Mouse (Mus musculus) layer of hippocampus, adult 11-12 months (tissue): ENCODE data around the gene Fbxo36.

Source experiments
- DNase-seq: peaks from one replicate; pipeline ENCODE4 v3.0.0; 2022; ENCODE audit warnings: low spot score

Gene Fbxo36

GRCm38 (mm10) chr1:84839309-84840017 lies at the start of gene Fbxo36:
Gene Fbxo36, plus strand, starts transcription at chr1:84839841.
- DNase-seq, result peak; percentile 93

- no peak for DNase-seq
Measured at GRCm38 (mm10) chr1:84791393-84791792, 48.2 kb upstream of the Fbxo36 start.

- no peak for DNase-seq
Measured at GRCm38 (mm10) chr1:84795335-84795734, 44.3 kb upstream of the Fbxo36 start.

- DNase-seq, result no peak
Measured at GRCm38 (mm10) chr1:84799166-84799565, 40.5 kb upstream of the Fbxo36 start.

- DNase-seq, result no peak
Measured at GRCm38 (mm10) chr1:84803788-84804187, 35.9 kb upstream of the Fbxo36 start.

GRCm38 (mm10) chr1:84817596-84817995 lies 22.0 kb upstream of the Fbxo36 start:
- DNase-seq, result no peak

GRCm38 (mm10) chr1:84825091-84825490 lies 14.6 kb upstream of the Fbxo36 start:
- no peak for DNase-seq

- no peak for DNase-seq
Measured at GRCm38 (mm10) chr1:84837523-84838145, 2.0 kb upstream of the Fbxo36 start.

- DNase-seq, result no peak
Measured at GRCm38 (mm10) chr1:84838156-84838555, 1.5 kb upstream of the Fbxo36 start.

GRCm38 (mm10) chr1:84838621-84839151 lies 955 bp upstream of the Fbxo36 start:
- peak; percentile 70 for DNase-seq

- no peak for DNase-seq
Measured at GRCm38 (mm10) chr1:84840018-84840664, 500 bp downstream of the Fbxo36 start, which contains the start of gene Trip12. Gene Trip12, minus strand, starts transcription at chr1:84840516.

- no peak for DNase-seq
Measured at GRCm38 (mm10) chr1:84841061-84841460, 1.4 kb downstream of the Fbxo36 start.

GRCm38 (mm10) chr1:84843366-84843765 lies 3.7 kb downstream of the Fbxo36 start:
- no peak for DNase-seq

GRCm38 (mm10) chr1:84847698-84848097 lies 8.1 kb downstream of the Fbxo36 start:
- no peak for DNase-seq

- no peak for DNase-seq
Measured at GRCm38 (mm10) chr1:84848335-84848734, 8.7 kb downstream of the Fbxo36 start.

- DNase-seq, result no peak
Measured at GRCm38 (mm10) chr1:84848801-84849455, 9.3 kb downstream of the Fbxo36 start.

- no peak for DNase-seq
Measured at GRCm38 (mm10) chr1:84849804-84850203, 10.2 kb downstream of the Fbxo36 start.

- no peak for DNase-seq
Measured at GRCm38 (mm10) chr1:84850471-84850870, 10.8 kb downstream of the Fbxo36 start.

GRCm38 (mm10) chr1:84851512-84852235 lies 12.0 kb downstream of the Fbxo36 start:
- DNase-seq, result no peak

- no peak for DNase-seq
Measured at GRCm38 (mm10) chr1:84853721-84854120, 14.1 kb downstream of the Fbxo36 start.

- no peak for DNase-seq
Measured at GRCm38 (mm10) chr1:84854966-84855365, 15.3 kb downstream of the Fbxo36 start.

- DNase-seq, result no peak
Measured at GRCm38 (mm10) chr1:84855756-84856155, 16.1 kb downstream of the Fbxo36 start.
